8 mouse cellular contexts compared by ENCODE assay signal in genomic region chr3:94581138-94581780, GRCm38 (mm10). TPM values are rescaled to one million over a fixed set of nuclear protein-coding genes. Genes with fewer than 3 reads are reported as not detected.
DNase-seq lines count a peak whose midpoint lies in the region; ATAC-seq and TF ChIP-seq lines count a peak whose summit lies in the region.

No protein-coding gene starts in this region.

- intact Hi-C loops in heart, adult 2 months (cut with DNase I): loop anchor here (5.0 to 10.0 kb wide), 3 partner anchors 46 to 461 kb away; partner anchors contain the start of gene Psmd4

- no peak for ATAC-seq in forebrain, embryonic 16.5 days
- no peak for ATAC-seq in liver, embryonic 11.5 days (replicated peaks; ENCODE audit: low FRiP score)

- H3K4me1 ChIP-seq in heart, adult 2 months (ENCODE audit: control insufficient read depth, insufficient read depth, low read length): peaks cover 6% of the 10 kb centered on the region
- H3K4me1 ChIP-seq in brown adipose tissue, adult 24 weeks (ENCODE audit: control insufficient read depth, insufficient read depth, insufficient read length, low read length): no peaks in the 10 kb centered on the region; the same call in 1 of the 2 replicates
- H3K4me1 ChIP-seq in forebrain, embryonic 16.5 days (replicated peaks; ENCODE audit: control insufficient read depth, insufficient read depth, low read length): peaks cover 25% of the 10 kb centered on the region
- peaks cover 18% of the 10 kb centered on the region for H3K4me1 ChIP-seq in kidney, adult 2 months (ENCODE audit: control insufficient read depth, insufficient read depth, low read length)
- 0 out of 2 replicates have a peak, but pooled peaks cover 6% of the 10 kb centered on the region for H3K4me1 ChIP-seq in liver, embryonic 11.5 days (replicated peaks; ENCODE audit: control insufficient read depth, insufficient read depth, low read length)
- H3K4me1 ChIP-seq in olfactory bulb, adult 2 months (ENCODE audit: control insufficient read depth, insufficient read depth, low read length): peaks cover 2% of the 10 kb centered on the region; the same call in 1 of the 2 replicates

- H3K27ac ChIP-seq in heart, adult 2 months: peak overlapping the region; percentile 90
- H3K27ac ChIP-seq in brown adipose tissue, adult 24 weeks (replicated peaks; ENCODE audit: low read depth, low read length): no peak overlapping the region
- H3K27ac ChIP-seq in forebrain, embryonic 16.5 days (ENCODE audit: low read length): peak overlapping the region; percentile 93
- peak overlapping the region; percentile 0; the same call in 1 of the 2 replicates for H3K27ac ChIP-seq in kidney, adult 2 months (ENCODE audit: insufficient read depth, low read depth, low read length)
- H3K27ac ChIP-seq in liver, embryonic 11.5 days (ENCODE audit: low read depth, low read length): no peak overlapping the region
- H3K27ac ChIP-seq in olfactory bulb, adult 2 months (ENCODE audit: insufficient read depth, low read depth, low read length): no peak overlapping the region

- H3K4me3 ChIP-seq in heart, adult 2 months: peak overlapping the region; percentile 50
- peak overlapping the region; percentile 86 for H3K4me3 ChIP-seq in brown adipose tissue, adult 24 weeks (ENCODE audit: insufficient read depth, low read depth, low read length)
- peak overlapping the region; percentile 78 for H3K4me3 ChIP-seq in forebrain, embryonic 16.5 days (replicated peaks; ENCODE audit: low read length)
- H3K4me3 ChIP-seq in kidney, adult 2 months (ENCODE audit: insufficient read depth, low read depth, low read length): peak overlapping the region; percentile 81
- peak overlapping the region; percentile 90 for H3K4me3 ChIP-seq in liver, embryonic 11.5 days (ENCODE audit: low read depth, low read length)
- peak overlapping the region; percentile 84 for H3K4me3 ChIP-seq in olfactory bulb, adult 2 months (ENCODE audit: insufficient read depth, low read depth, low read length)

- TF ChIP-seq EP300 in heart, adult 2 months (IDR thresholded peaks at IDR 0.05; ENCODE audit: insufficient read depth, low read depth, low read length): no peak

- peaks cover 7% of the 10 kb centered on the region for H3K79me2 ChIP-seq in heart, adult 2 months (replicated peaks; ENCODE audit: control insufficient read depth, insufficient read depth, low read length)

- no peak for TF ChIP-seq CTCF in heart, adult 2 months (IDR thresholded peaks at IDR 0.05)
- TF ChIP-seq CTCF in kidney, adult 2 months (conservative IDR thresholded peaks at IDR 0.05; ENCODE audit: insufficient read depth, insufficient read length, low read depth, low read length): no peak
- TF ChIP-seq CTCF in olfactory bulb, adult 2 months (IDR thresholded peaks at IDR 0.05; ENCODE audit: insufficient read depth, low read depth, low read length): no peak

- no peak for TF ChIP-seq POLR2A in heart, adult 2 months (IDR thresholded peaks at IDR 0.05; ENCODE audit: insufficient read depth, low read depth, low read length)
- no peak for TF ChIP-seq POLR2A in kidney, adult 2 months (IDR thresholded peaks at IDR 0.05; ENCODE audit: low read depth, low read length)
- TF ChIP-seq POLR2A in olfactory bulb, adult 2 months (IDR thresholded peaks at IDR 0.05; ENCODE audit: insufficient read depth, low read depth, low read length): no peak

- no peaks in the 10 kb centered on the region for H3K9me3 ChIP-seq in forebrain, embryonic 16.5 days (ENCODE audit: control insufficient read depth, low read length)
- H3K9me3 ChIP-seq in liver, embryonic 11.5 days (ENCODE audit: control insufficient read depth, low read length): no peaks in the 10 kb centered on the region

- peak overlapping the region; percentile 98 for H3K9ac ChIP-seq in heart, adult 2 months (ENCODE audit: low read depth, low read length)
- peak overlapping the region; percentile 97 for H3K9ac ChIP-seq in forebrain, embryonic 16.5 days (replicated peaks; ENCODE audit: low read depth, low read length)
- H3K9ac ChIP-seq in liver, embryonic 11.5 days (ENCODE audit: low read depth, low read length): peak overlapping the region; percentile 90

- peak in 1 of 2 experiments; percentile 11 for DNase-seq in heart, adult 2 months
- DNase-seq in heart, adult 9 months (ENCODE audit: low spot score in 2 of 2): no peak
- DNase-seq in kidney, adult 2 months: peak; percentile 25
- peak; percentile 42 for DNase-seq in liver, embryonic 11.5 days (ENCODE audit: low spot score)
- no peak for DNase-seq in gastrocnemius, postnatal 25 days

- peak overlapping the region; percentile 76 for H3K4me2 ChIP-seq in forebrain, embryonic 16.5 days (ENCODE audit: low read length)
- peak overlapping the region; percentile 72 for H3K4me2 ChIP-seq in liver, embryonic 11.5 days

- H3K36me3 ChIP-seq in heart, adult 2 months (ENCODE audit: control insufficient read depth, insufficient read depth, low read length): peaks cover 5% of the 10 kb centered on the region; the same call in 1 of the 2 replicates
- no peaks in the 10 kb centered on the region for H3K36me3 ChIP-seq in forebrain, embryonic 16.5 days (ENCODE audit: control insufficient read depth, insufficient read depth)
- no peaks in the 10 kb centered on the region for H3K36me3 ChIP-seq in kidney, adult 2 months (ENCODE audit: control insufficient read depth, insufficient read depth, low read length)
- no peaks in the 10 kb centered on the region for H3K36me3 ChIP-seq in liver, embryonic 11.5 days (ENCODE audit: control insufficient read depth, insufficient read depth, low read length)

- WGBS in heart, adult 2 months: 9% methylated on average over 16 of the region's 16 CpGs
- 1% methylated on average over 16 of the region's 16 CpGs for WGBS in forebrain, embryonic 16.5 days
- 8% methylated on average over 16 of the region's 16 CpGs for WGBS in kidney, adult 2 months
- 5% methylated on average over 16 of the region's 16 CpGs for WGBS in liver, embryonic 11.5 days
- 2% methylated on average over 16 of the region's 16 CpGs for WGBS in olfactory bulb, adult 2 months

- no peaks in the 10 kb centered on the region for H3K27me3 ChIP-seq in heart, adult 2 months (ENCODE audit: control insufficient read depth, insufficient read depth, low read length)
- no peaks in the 10 kb centered on the region for H3K27me3 ChIP-seq in forebrain, embryonic 16.5 days (replicated peaks; ENCODE audit: control insufficient read depth, insufficient read depth, low read length)
- no peaks in the 10 kb centered on the region for H3K27me3 ChIP-seq in kidney, adult 2 months (replicated peaks; ENCODE audit: control insufficient read depth, insufficient read depth, low read length)
- H3K27me3 ChIP-seq in liver, embryonic 11.5 days (replicated peaks; ENCODE audit: control insufficient read depth, insufficient read depth, low read length): no peaks in the 10 kb centered on the region

RNA-seq across cellular contexts. Expression of gene Snx27, which starts 1.3 kb away (rescaled TPM):
- 10 to 100 TPM; 27.4 to 29.0 TPM for total RNA-seq in heart, adult 2 months (2021)
- 7.5 and 14.4 TPM in 2 replicates for polyA plus RNA-seq in heart, adult 2 months (2012; rRNA removed)
- 12.9 and 23.1 TPM in 2 replicates for polyA plus RNA-seq in brown adipose tissue, adult 24 weeks (2012; ENCODE audit: insufficient read depth, insufficient read length, missing spikeins)
- 85.2 and 92.5 TPM in 2 replicates for polyA plus RNA-seq in forebrain, embryonic 16.5 days (2015; fragmentation: Nextera tagmentation; extraction: Ambion mirVana)
- 14.3 and 16.4 TPM in 2 replicates for polyA plus RNA-seq in kidney, adult 2 months (2012; rRNA removed)
- polyA plus RNA-seq in liver, embryonic 11.5 days (2014; fragmentation: Nextera tagmentation; extraction: Ambion mirVana): 24.4 and 24.7 TPM in 2 replicates
- not detected in 2 replicates for polyA plus RNA-seq in olfactory bulb, adult 2 months (2012; ENCODE audit: insufficient read depth, insufficient read length, low replicate concordance, missing spikeins)
- total RNA-seq in gastrocnemius, postnatal 25 days (2021): 10 to 100 TPM; 25.6 to 27.1 TPM

Comparison
In these comparisons a context has a peak if more than half of its experiments do, and no peak if none do; other contexts are left out.
1. DNase-seq: peak in kidney, adult 2 months (single experiment) and liver, embryonic 11.5 days (single experiment); none in heart, adult 9 months (0 of 2) and gastrocnemius, postnatal 25 days (single experiment).
2. H3K27ac ChIP-seq: peak in heart, adult 2 months (single experiment), forebrain, embryonic 16.5 days (single experiment) and kidney, adult 2 months (single experiment); none in brown adipose tissue, adult 24 weeks (single experiment), liver, embryonic 11.5 days (single experiment) and olfactory bulb, adult 2 months (single experiment).
3. Peak in every context shown above with its lines, with median percentiles within 50 percentile points of each other: H3K4me3 ChIP-seq and H3K9ac ChIP-seq.